In genomic region chr11:100528375-100529165, GRCm38 (mm10) we compare ENCODE assay signal across 8 mouse cellular contexts. TPM values are rescaled to one million over a fixed set of nuclear protein-coding genes. Genes with fewer than 3 reads are reported as not detected.
DNase-seq lines count a peak whose midpoint lies in the region; ATAC-seq and TF ChIP-seq lines count a peak whose summit lies in the region.

No protein-coding gene starts in this region.

- no peaks in the 10 kb centered on the region for H3K27me3 ChIP-seq in embryonic facial prominence, embryonic 13.5 days
- no peaks in the 10 kb centered on the region for H3K27me3 ChIP-seq in hindbrain, embryonic 16.5 days (replicated peaks; ENCODE audit: control insufficient read depth, insufficient read depth, low read length)
- H3K27me3 ChIP-seq in myocyte (ENCODE audit: control insufficient read depth, insufficient read depth, insufficient read length): no peaks in the 10 kb centered on the region

- intact Hi-C loops in left cerebral cortex, adult 2 months (cut with DNase I): loop anchor here (1.0 kb wide), 1 partner anchor 17 kb away; the partner anchor contains the start of gene Ttc25

- TF ChIP-seq POLR2A in myocyte (IDR thresholded peaks at IDR 0.05; ENCODE audit: insufficient read length, low read depth): no peak

- no peaks in the 10 kb centered on the region for H3K9me3 ChIP-seq in embryonic facial prominence, embryonic 13.5 days
- H3K9me3 ChIP-seq in hindbrain, embryonic 16.5 days (ENCODE audit: control insufficient read depth, low read length): no peaks in the 10 kb centered on the region

- peaks cover 39% of the 10 kb centered on the region for H3K79me2 ChIP-seq in myocyte (ENCODE audit: control insufficient read depth, insufficient read depth)

- H3K4me3 ChIP-seq in left cerebral cortex, adult 2 months: peak overlapping the region; percentile 87
- H3K4me3 ChIP-seq in embryonic facial prominence, embryonic 13.5 days: peak overlapping the region; percentile 80
- H3K4me3 ChIP-seq in hindbrain, embryonic 16.5 days (ENCODE audit: low read length): peak overlapping the region; percentile 77
- H3K4me3 ChIP-seq in myocyte: peak overlapping the region; percentile 98

- H3K4me1 ChIP-seq in embryonic facial prominence, embryonic 13.5 days: peaks cover 34% of the 10 kb centered on the region
- peaks cover 26% of the 10 kb centered on the region for H3K4me1 ChIP-seq in hindbrain, embryonic 16.5 days (ENCODE audit: control insufficient read depth, insufficient read depth, low read depth, low read length)

- no peak for DNase-seq in left cerebral cortex, adult 2 months (ENCODE audit: extremely low spot score in 1 of 2, low spot score in 2 of 2)
- no peak for DNase-seq in left cerebral cortex, adult 9 months (ENCODE audit: low spot score in 2 of 2)
- no peak for DNase-seq in gastrocnemius, postnatal 4 days (ENCODE audit: low spot score in 2 of 2)
- DNase-seq in adrenal gland, postnatal 10 days: no peak
- no peak for DNase-seq in adrenal gland, adult 2 months

- TF ChIP-seq CTCF in left cerebral cortex, adult 2 months (IDR thresholded peaks at IDR 0.05): no peak

- peak overlapping the region; percentile 88 for H3K27ac ChIP-seq in left cerebral cortex, adult 2 months
- H3K27ac ChIP-seq in embryonic facial prominence, embryonic 13.5 days: peak overlapping the region; percentile 91
- peak overlapping the region; percentile 88 for H3K27ac ChIP-seq in hindbrain, embryonic 16.5 days (ENCODE audit: low read depth, low read length)

- H3K4me2 ChIP-seq in embryonic facial prominence, embryonic 13.5 days: peak overlapping the region; percentile 89
- H3K4me2 ChIP-seq in hindbrain, embryonic 16.5 days (ENCODE audit: low read length): peak overlapping the region; percentile 82
- peak overlapping the region; percentile 81 for H3K4me2 ChIP-seq in myocyte (ENCODE audit: low read depth)

- 19% methylated on average over 19 of the region's 19 CpGs for WGBS in embryonic facial prominence, embryonic 13.5 days
- WGBS in hindbrain, embryonic 16.5 days: 26% methylated on average over 19 of the region's 19 CpGs

- H3K36me3 ChIP-seq in embryonic facial prominence, embryonic 13.5 days: peaks cover 6% of the 10 kb centered on the region
- H3K36me3 ChIP-seq in hindbrain, embryonic 16.5 days (ENCODE audit: control insufficient read depth, insufficient read depth, low read length): no peaks in the 10 kb centered on the region
- peaks cover 8% of the 10 kb centered on the region for H3K36me3 ChIP-seq in myocyte (ENCODE audit: control insufficient read depth, insufficient read depth)

- no peak overlapping the region for H3ac ChIP-seq in myocyte (ENCODE audit: control insufficient read depth, insufficient read length)

- peak; percentile 39 for ATAC-seq in embryonic facial prominence, embryonic 13.5 days (ENCODE audit: insufficient number of reproducible peaks, insufficient read depth, low FRiP score, low TSS enrichment, low read depth)
- no peak for ATAC-seq in hindbrain, embryonic 16.5 days

- H3K9ac ChIP-seq in embryonic facial prominence, embryonic 13.5 days: peak overlapping the region; percentile 87
- H3K9ac ChIP-seq in hindbrain, embryonic 16.5 days (ENCODE audit: low read depth, low read length): peak overlapping the region; percentile 78

TF ChIP-seq in myocyte, 11 proteins besides CTCF, POLR2A, EP300 and RAD21:
- TF ChIP-seq E2F4 (IDR thresholded peaks at IDR 0.05; ENCODE audit: insufficient read depth): no peak
- no peak for TF ChIP-seq REST (IDR thresholded peaks at IDR 0.05; ENCODE audit: insufficient read depth, insufficient read length)
- no peak for TF ChIP-seq CEBPB (IDR thresholded peaks at IDR 0.05; ENCODE audit: insufficient read depth, poor library complexity, severe bottlenecking)
- TF ChIP-seq SRF (IDR thresholded peaks at IDR 0.05; ENCODE audit: control insufficient read depth, insufficient read length, low read depth): no peak
- TF ChIP-seq USF1 (IDR thresholded peaks at IDR 0.05; ENCODE audit: low read depth): no peak
- no peak for TF ChIP-seq MAX (IDR thresholded peaks at IDR 0.05; ENCODE audit: low read depth)
- no peak for TF ChIP-seq TCF3 (IDR thresholded peaks at IDR 0.05; ENCODE audit: insufficient read length, low read depth)
TF ChIP-seq in myocyte: peak in this region for 0.

RNA-seq across cellular contexts. Expression of gene Acly, which starts 0.8 kb away (rescaled TPM):
- total RNA-seq in left cerebral cortex, adult 2 months (2021): 100 to 1,000 TPM; 119 to 131 TPM
- polyA plus RNA-seq in embryonic facial prominence, embryonic 13.5 days (2015; fragmentation: Nextera tagmentation; extraction: Ambion mirVana): 138 and 141 TPM in 2 replicates
- polyA plus RNA-seq in hindbrain, embryonic 16.5 days (2015; fragmentation: Nextera tagmentation; extraction: Ambion mirVana): 215 and 253 TPM in 2 replicates
- polyA plus RNA-seq in myocyte (2012; fragmentation: generic; extraction: Trizol): 95.5 TPM
- total RNA-seq in gastrocnemius, postnatal 4 days (2021): 10 to 100 TPM; 54.1 to 57.9 TPM
- total RNA-seq in adrenal gland, postnatal 10 days (2021): 100 to 1,000 TPM; 380 to 552 TPM
- 1,000 to 10,000 TPM; 1,249 to 2,157 TPM for total RNA-seq in adrenal gland, adult 2 months (2021)
- 567 and 624 TPM in 2 replicates for polyA plus RNA-seq in adrenal gland, adult 2 months (2012; rRNA removed)

RNA-seq across cellular contexts. Expression of gene Ttc25, which starts 16.8 kb away (rescaled TPM):
- total RNA-seq in left cerebral cortex, adult 2 months (2021): 1 to 10 TPM; 1.0 to 1.4 TPM
- 0.66 and 0.80 TPM in 2 replicates for polyA plus RNA-seq in embryonic facial prominence, embryonic 13.5 days (2015; fragmentation: Nextera tagmentation; extraction: Ambion mirVana)
- polyA plus RNA-seq in hindbrain, embryonic 16.5 days (2015; fragmentation: Nextera tagmentation; extraction: Ambion mirVana): 2.2 and 2.5 TPM in 2 replicates
- polyA plus RNA-seq in myocyte (2012; fragmentation: generic; extraction: Trizol): 0.71 TPM
- total RNA-seq in gastrocnemius, postnatal 4 days (2021): under 1 TPM; 0.13 to 0.22 TPM
- total RNA-seq in adrenal gland, postnatal 10 days (2021): 1 to 10 TPM; 1.4 to 1.6 TPM
- 10 to 100 TPM in 1 of 2 experiments, 1 to 10 TPM in 1; 3.5 to 11.4 TPM for total RNA-seq in adrenal gland, adult 2 months (2021)
- polyA plus RNA-seq in adrenal gland, adult 2 months (2012; rRNA removed): 1.3 and 1.6 TPM in 2 replicates

RNA-seq across cellular contexts. Expression of gene Cnp, which starts 46.1 kb away (rescaled TPM):
- total RNA-seq in left cerebral cortex, adult 2 months (2021): 100 to 1,000 TPM; 117 to 121 TPM
- 28.0 and 31.4 TPM in 2 replicates for polyA plus RNA-seq in embryonic facial prominence, embryonic 13.5 days (2015; fragmentation: Nextera tagmentation; extraction: Ambion mirVana)
- 72.6 and 85.0 TPM in 2 replicates for polyA plus RNA-seq in hindbrain, embryonic 16.5 days (2015; fragmentation: Nextera tagmentation; extraction: Ambion mirVana)
- 18.5 TPM for polyA plus RNA-seq in myocyte (2012; fragmentation: generic; extraction: Trizol)
- total RNA-seq in gastrocnemius, postnatal 4 days (2021): 10 to 100 TPM; 33.3 to 38.3 TPM
- 10 to 100 TPM; 32.9 to 35.7 TPM for total RNA-seq in adrenal gland, postnatal 10 days (2021)
- total RNA-seq in adrenal gland, adult 2 months (2021): 10 to 100 TPM; 38.3 to 55.4 TPM
- 29.4 and 36.5 TPM in 2 replicates for polyA plus RNA-seq in adrenal gland, adult 2 months (2012; rRNA removed)

RNA-seq across cellular contexts. Expression of gene Klhl11, which starts 56.0 kb away (rescaled TPM):
- total RNA-seq in left cerebral cortex, adult 2 months (2021): 100 to 1,000 TPM in 1 of 2 experiments, 10 to 100 TPM in 1; 98.9 to 109 TPM
- polyA plus RNA-seq in embryonic facial prominence, embryonic 13.5 days (2015; fragmentation: Nextera tagmentation; extraction: Ambion mirVana): 12.0 and 12.6 TPM in 2 replicates
- 9.1 and 10.4 TPM in 2 replicates for polyA plus RNA-seq in hindbrain, embryonic 16.5 days (2015; fragmentation: Nextera tagmentation; extraction: Ambion mirVana)
- 3.6 TPM for polyA plus RNA-seq in myocyte (2012; fragmentation: generic; extraction: Trizol)
- 10 to 100 TPM; 14.9 to 15.8 TPM for total RNA-seq in gastrocnemius, postnatal 4 days (2021)
- total RNA-seq in adrenal gland, postnatal 10 days (2021): 10 to 100 TPM; 35.0 to 36.3 TPM
- 10 to 100 TPM; 47.4 to 47.5 TPM for total RNA-seq in adrenal gland, adult 2 months (2021)
- polyA plus RNA-seq in adrenal gland, adult 2 months (2012; rRNA removed): 14.2 and 16.8 TPM in 2 replicates
